Mouse (Mus musculus): ENCODE results near the gene Aqp3.
"Not testable (repeated sequence)": the region's sequence is repeated elsewhere in the genome, so short reads cannot be mapped to it uniquely, and the experiment has no call there.

The Aqp3 gene

GRCm38 (mm10) chr4:41100986-41101385, 3.0 kb upstream of the Aqp3 start:
- DNase-seq, result no peak

GRCm38 (mm10) chr4:41098577-41098951, 581 bp upstream of the Aqp3 start:
- DNase-seq, result no peak

GRCm38 (mm10) chr4:41097381-41097780, 602 bp downstream of the Aqp3 start:
- no peak for DNase-seq

DNA sequence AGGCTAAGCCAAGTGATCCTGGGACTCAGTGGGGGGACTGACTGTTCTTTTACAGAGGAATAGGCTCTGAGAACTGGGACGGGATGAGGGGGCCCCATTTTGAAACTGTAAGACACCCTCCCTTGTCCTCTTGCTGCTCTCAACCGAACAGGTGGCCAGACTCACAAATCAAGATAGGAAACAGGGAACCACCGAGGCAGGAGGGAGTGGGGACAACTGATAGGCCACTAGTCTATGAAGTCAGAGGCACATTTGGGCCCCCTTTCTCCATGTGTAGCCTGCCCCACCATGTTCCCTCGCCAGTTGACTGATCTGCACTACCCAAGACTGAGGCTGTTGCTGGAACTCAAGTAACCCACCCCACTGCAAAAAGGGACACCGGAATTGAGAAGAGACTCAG, 1.2 kb downstream of the Aqp3 start:
- DNase-seq, result no peak

DNA sequence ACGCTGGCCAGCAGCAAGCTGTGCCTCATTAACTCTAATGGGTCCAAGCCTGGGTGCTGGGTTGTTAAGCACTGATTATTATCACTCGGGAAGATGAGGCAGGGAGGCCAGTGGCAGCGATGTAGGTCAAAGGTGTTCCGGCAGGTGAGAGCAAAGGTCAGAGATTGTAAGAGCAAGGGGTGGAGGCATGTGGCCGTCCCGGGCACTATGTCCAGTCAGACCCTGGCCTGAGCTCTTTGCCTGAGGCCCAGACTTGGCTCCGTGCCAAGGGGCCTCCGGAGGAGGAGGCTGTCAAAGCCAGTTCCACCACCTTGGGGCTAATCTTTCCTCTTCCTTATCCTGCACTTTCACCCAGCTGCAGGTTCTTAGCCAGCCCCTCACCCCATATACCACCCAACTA, 1.8 kb downstream of the Aqp3 start:
- no peak for DNase-seq

DNA sequence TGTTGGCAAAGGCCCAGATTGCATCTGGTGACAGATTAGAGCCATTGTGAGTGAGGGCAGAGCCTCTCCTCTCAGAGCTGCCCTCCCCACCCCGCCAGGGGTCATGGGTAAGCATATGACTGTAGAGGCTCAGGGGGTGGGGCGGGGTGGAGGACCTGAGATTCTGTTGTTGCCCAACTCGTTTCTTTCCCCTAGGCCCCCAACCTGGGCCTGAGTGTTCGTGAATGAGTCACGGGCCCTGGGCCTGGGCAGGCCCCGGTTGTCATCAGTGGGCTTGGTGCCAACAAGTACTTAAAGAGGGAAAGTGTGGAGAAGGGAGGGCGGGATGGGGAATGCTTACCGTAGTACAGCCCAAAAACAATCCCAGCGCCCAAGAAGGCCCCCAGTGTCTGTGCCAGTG, 3.6 kb downstream of the Aqp3 start:
- DNase-seq, result no peak

GRCm38 (mm10) chr4:41092958-41093357, 5.0 kb downstream of the Aqp3 start:
- no peak for DNase-seq

- no peak for DNase-seq
Measured at GRCm38 (mm10) chr4:41091391-41091790, 6.6 kb downstream of the Aqp3 start.

- DNase-seq, result no peak
Measured at GRCm38 (mm10) chr4:41089705-41090104, 8.3 kb downstream of the Aqp3 start.

- no peak for DNase-seq
Measured at GRCm38 (mm10) chr4:41089189-41089588, 8.8 kb downstream of the Aqp3 start.

GRCm38 (mm10) chr4:41087459-41088298, 10.3 kb downstream of the Aqp3 start:
- no peak for DNase-seq

DNA sequence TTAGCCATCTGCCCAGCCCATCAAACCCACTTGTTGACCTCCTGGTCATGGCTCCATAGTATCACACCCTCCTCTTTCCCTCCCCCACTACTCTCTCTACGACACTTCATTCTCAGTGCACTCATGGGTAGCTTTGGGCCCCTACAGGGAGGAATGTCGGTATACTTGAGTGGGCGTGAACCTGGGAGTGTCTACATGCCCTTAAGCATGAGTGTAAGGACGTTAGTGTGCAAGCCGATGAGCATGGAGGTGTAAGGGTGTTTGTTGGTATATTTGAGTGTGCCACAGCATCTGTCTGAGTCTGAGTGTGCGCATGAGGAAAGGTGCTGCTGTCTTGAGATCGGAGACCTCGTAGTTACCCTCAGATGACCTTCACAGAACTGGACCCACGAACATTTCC, 11.0 kb downstream of the Aqp3 start:
- DNase-seq, result no peak

GRCm38 (mm10) chr4:41084819-41085218, 13.2 kb downstream of the Aqp3 start:
- DNase-seq, result no peak

DNA sequence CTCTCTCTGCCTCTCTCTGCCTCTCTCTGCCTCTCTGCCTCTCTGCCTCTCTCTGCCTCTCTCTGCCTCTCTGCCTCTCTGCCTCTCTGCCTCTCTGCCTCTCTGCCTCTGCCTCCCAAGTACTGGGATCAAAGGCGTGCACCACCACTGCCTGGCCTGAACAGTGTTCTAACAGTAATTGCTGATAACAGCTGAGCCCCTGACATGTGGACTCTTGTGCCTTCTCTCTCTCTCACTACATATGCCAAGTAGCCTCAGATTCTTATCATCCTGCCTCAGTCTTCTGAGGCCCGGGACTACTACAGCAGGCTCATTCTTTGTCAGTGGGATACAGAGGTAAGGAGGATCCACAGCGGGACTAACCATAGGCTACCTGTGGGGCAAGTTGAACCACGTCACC, 15.2 kb downstream of the Aqp3 start:
- DNase-seq, result not testable (repeated sequence)

DNA sequence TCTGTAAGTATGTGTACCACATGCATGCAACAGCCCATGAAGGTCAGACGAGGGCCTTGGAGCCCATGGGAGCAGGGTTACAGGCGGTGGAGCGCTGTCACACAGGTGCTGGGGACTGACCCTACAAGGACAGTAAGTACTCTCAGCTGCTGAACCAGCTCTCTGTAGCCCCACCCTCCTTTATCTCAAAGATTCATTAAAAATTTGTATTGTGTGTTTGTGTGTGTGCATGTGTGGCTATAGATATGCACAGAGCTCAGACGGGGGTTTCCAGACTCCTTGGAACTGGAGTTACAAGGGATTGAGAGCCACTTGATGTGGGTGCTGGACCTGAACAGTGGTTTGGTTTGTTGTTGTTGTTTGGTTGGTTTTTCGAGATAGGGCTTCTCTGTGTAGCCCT, 16.2 kb downstream of the Aqp3 start:
- no peak for DNase-seq

GRCm38 (mm10) chr4:41078726-41079125, 19.3 kb downstream of the Aqp3 start:
- no peak for DNase-seq

DNA sequence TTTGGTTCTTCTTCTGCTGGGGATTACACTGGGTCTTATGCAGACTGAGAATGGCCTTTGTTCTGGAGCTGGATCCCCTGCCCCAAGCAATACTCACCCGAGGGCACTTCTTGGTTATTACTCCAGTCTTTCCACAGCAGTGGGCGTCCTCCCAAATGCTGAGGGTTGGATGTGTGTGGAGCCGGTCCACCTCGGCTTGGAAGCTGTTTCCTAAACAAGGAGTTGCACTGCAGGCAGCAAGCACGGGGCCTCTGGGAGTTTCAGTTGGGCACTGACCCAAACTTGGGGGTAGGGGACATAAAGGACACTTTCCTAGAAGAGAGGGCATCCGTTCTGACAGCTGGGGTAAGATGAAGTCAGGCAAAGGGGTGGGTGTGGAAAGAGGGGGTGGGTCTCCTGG, 23.5 kb downstream of the Aqp3 start:
- DNase-seq, result no peak

DNA sequence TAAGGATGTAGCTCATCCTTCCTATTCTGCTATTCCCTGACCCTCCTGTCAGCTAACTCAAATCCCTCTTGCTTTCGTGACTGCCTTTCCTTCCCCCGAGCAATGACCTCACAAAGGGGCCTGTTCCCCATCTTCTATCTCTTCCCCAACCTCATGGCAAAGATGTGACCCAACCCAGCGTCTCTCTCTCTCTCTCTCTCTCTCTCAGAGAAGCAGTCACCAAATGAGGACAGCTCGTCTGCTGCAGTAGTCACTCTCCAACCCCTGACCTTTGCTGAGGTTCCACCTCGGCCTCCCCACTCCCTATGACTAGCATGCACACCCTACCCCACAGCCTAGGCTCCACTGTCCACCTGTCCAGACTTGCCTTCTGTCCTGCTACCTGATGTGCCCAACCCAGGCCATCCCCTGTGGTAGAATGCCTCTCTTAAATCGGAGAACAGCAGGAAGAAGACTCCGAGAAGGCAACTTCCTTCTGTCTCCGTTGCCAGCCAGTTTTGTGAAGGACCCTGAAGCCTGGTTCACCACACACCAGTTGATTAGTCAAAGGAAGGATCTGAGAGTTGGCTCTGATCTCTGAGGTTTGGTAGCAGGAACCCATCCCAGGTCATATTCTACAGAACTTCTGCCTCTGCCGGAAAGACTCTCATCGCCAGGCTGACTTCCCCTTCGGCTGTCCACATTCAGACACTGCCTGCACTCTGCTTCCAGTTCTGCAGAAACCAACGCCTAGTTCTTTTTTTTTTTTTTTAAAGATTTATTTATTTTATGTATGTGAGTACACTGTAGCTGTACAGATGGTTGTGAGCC, 24.8 kb downstream of the Aqp3 start:
- no peak for DNase-seq

DNA sequence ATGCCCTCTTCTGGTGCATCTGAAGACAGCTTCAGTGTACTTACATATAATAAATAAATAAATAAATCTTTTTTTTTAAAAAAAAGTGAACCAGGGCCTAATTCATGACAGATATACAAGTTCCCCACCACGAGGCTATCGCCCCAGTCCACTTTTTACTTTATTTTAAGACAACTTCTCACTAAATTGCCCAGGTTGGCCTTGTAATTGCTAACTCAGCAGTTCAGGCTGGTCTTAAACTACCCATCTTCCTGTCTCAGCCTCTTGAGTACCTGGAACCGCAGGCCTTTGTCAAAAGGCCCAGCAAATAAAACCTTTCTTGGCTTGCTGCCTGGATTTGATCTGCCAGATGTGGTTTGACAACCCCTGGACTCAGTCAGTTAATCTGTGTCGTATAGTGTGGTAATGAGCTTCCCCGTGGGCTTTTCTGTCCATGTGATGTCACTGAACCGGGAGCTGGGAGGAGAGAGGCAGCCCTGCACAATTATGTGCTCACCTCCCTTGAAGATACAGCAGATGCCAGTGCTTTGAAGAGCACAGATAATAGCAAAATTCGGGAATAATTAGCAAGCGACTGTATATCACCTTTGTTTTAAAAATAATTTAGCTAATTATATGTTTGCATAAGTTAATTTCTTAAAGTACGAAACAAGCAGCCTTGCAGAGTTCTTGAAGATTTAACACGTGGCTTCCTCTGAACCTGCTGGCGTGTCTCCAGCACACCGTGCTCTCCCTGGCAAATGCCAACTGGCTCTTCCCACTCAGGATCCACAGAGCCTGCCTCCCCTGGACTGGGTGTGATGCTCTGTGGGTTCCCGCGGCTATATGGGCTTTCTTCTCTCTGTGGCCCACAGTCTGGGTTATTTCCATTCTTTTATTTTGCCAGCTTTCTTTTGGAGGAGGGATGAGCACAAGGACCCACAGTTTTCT, 26.2 kb downstream of the Aqp3 start:
- DNase-seq, result no peak

GRCm38 (mm10) chr4:41065196-41065595, 32.8 kb downstream of the Aqp3 start:
- DNase-seq, result no peak

- DNase-seq, result no peak
Measured at GRCm38 (mm10) chr4:41063894-41064673, 33.9 kb downstream of the Aqp3 start.

GRCm38 (mm10) chr4:41063351-41063750, 34.6 kb downstream of the Aqp3 start:
- DNase-seq, result no peak
